Mouse (Mus musculus) stomach, embryonic 16.5 days (tissue): ENCODE data around the gene Cenph. TPM values are rescaled to one million over a fixed set of nuclear protein-coding genes. Genes with fewer than 3 reads are reported as not detected.

Experiments
- ATAC-seq: fragments of 200-750 bp; cut with Nextera tagmentation; 2 replicates; pipeline ENCODE4 v1.8.0; 2017; ENCODE audit warnings: moderate number of reproducible peaks, moderate TSS enrichment; ENCODE audit not compliant: insufficient read depth, low FRiP score
- H3K27ac ChIP-seq: fragments of 300-500 bp; sonication (generic); 2 replicates; pipeline ENCODE4 v1.5.1; 2014; ENCODE audit warnings: low read length
- H3K27me3 ChIP-seq: fragments of 300-500 bp; sonication (generic); 2 replicates; pipeline ENCODE4 v1.6.1; 2014; ENCODE audit warnings: low read length, control low read depth, mixed read lengths; ENCODE audit not compliant: control insufficient read depth, insufficient read depth
- H3K36me3 ChIP-seq: fragments of 300-500 bp; sonication (generic); 2 replicates; pipeline ENCODE4 v1.6.1; 2014; ENCODE audit warnings: low read length; ENCODE audit not compliant: control insufficient read depth, insufficient read depth
- H3K4me1 ChIP-seq: fragments of 300-500 bp; sonication (generic); 2 replicates; pipeline ENCODE4 v1.6.1; 2014; ENCODE audit warnings: low read length, control low read depth, mixed read lengths; ENCODE audit not compliant: control insufficient read depth, insufficient read depth
- H3K4me2 ChIP-seq: fragments of 300-500 bp; sonication (generic); 2 replicates; pipeline ENCODE4 v1.6.1; 2014; ENCODE audit warnings: low read depth, low read length, mixed read lengths
- H3K4me3 ChIP-seq: fragments of 300-500 bp; sonication (generic); replicated peaks from 2 replicates; pipeline ENCODE4 v1.5.1; 2014; ENCODE audit warnings: mild to moderate bottlenecking, low read length
- H3K9ac ChIP-seq: fragments of 300-500 bp; sonication (generic); 2 replicates; pipeline ENCODE4 v1.6.1; 2014; ENCODE audit warnings: low read length
- H3K9me3 ChIP-seq: fragments of 300-500 bp; sonication (generic); replicated peaks from 2 replicates; pipeline ENCODE4 v1.6.1; 2016; ENCODE audit warnings: low read length, control low read depth; ENCODE audit not compliant: control insufficient read depth
- WGBS: fragments of 180-500 bp; shearing (Covaris S2); extraction: QIAGEN DNeasy Blood & Tissue Kit; methylation state at CpG from one replicate; pipeline ENCODE4 v1.1.7; 2014; 5-methylcytosine and 5-hydroxymethylcytosine counted together
- polyA plus RNA-seq: library from polyadenylated mRNA; unstranded; fragments of >200 nt; fragmentation: Nextera tagmentation; extraction: Ambion mirVana; gene quantifications from 2 replicates; pipeline ENCODE4 v1.2.1, GENCODE M21; 2015

Cenph gene
- polyA plus RNA-seq, 1 experiment from 2014 or later, result 25.7 TPM

DNA sequence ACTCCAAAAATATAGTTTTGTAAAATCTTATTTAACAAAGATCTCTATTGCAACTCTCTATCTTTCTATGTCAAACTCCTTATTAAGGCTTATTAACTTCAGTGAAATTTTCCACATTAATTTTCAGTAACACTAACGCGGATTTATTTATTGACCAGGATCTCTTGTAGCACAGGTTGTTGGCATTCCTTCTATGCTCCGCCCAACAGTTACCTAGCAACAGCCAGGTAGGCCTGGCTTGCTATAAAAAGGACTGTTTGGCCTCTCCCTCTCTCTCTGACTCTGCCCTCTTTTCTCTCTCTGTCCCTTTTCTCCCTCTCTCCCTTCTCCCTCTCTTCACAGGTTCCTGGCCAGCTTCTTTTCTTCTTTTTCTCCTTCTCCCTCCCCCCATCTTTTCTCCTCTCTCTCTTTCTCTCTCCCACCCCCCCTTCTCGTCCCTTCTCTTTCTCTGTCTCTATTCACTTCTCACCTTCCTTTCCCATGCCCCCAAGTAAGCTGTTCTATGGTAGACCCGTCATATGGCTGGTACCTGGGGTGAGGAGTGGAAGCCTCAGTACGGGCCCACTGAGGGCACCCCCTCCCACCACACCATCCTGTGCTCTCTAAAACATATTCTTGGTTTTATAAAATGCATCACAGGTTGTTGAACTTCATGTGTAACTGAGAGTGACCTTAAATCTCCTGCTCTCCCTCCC lies 11.8 kb upstream of the Cenph start:
- H3K4me2 ChIP-seq, result no peak overlapping the region
- H3K4me3 ChIP-seq, result no peak overlapping the region
- ATAC-seq, result no peak
- no peak overlapping the region for H3K9ac ChIP-seq
- 54% methylated on average over 6 of the region's 6 CpGs for whole genome bisulfite sequencing
- H3K36me3 ChIP-seq, result 0 out of 2 replicates have a peak, but pooled peaks cover under 1% of the 10 kb centered on the region
- H3K27me3 ChIP-seq, result no peaks in the 10 kb centered on the region
- H3K9me3 ChIP-seq, result no peaks in the 10 kb centered on the region
- peaks cover 15% of the 10 kb centered on the region for H3K4me1 ChIP-seq
- H3K27ac ChIP-seq, result no peak overlapping the region

DNA sequence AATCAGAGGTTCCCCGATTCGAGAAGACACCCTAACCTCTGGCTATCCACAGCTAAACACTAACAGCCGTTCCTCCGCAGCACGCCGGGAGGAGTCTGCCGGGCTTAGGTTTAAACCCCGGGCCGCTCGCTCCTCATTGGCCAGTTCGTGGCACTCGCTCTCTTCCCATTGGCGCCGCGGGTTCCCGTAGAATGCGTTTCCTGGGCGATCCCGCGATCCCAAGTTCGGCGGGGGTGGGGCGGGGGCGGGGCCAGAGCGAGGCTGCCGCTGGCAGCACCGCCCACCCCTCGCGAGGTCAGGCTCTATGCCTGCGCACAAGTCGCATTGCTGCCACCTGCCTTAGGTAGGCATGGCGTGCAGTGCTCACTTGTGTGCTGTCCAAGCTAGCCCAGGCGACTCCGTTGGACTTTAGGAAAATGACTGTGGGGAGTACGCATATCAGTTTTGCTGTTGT lies 10.7 kb upstream of the Cenph start, which contains the start of gene Ccnb1:
Ccnb1 (minus strand) TSS at position 157 of the 454 bp plus-strand sequence.
- H3K9ac ChIP-seq, result peak within 1 kb of the TSS; percentile 85
- no peaks in the 10 kb centered on the region for H3K9me3 ChIP-seq
- peak; percentile 98 for ATAC-seq
- H3K27me3 ChIP-seq, result no peaks in the 10 kb centered on the region
- 0 out of 2 replicates have a peak, but pooled peaks cover 7% of the 10 kb centered on the region for H3K36me3 ChIP-seq
- H3K4me1 ChIP-seq, result peaks cover 15% of the 10 kb centered on the region
- peak within 1 kb of the TSS; percentile 90 for H3K4me3 ChIP-seq
- H3K4me2 ChIP-seq, result peak within 1 kb of the TSS; percentile 75
- WGBS, result under 1% methylated on average over 35 of the region's 35 CpGs
- H3K27ac ChIP-seq, result peak within 1 kb of the TSS; percentile 76

DNA sequence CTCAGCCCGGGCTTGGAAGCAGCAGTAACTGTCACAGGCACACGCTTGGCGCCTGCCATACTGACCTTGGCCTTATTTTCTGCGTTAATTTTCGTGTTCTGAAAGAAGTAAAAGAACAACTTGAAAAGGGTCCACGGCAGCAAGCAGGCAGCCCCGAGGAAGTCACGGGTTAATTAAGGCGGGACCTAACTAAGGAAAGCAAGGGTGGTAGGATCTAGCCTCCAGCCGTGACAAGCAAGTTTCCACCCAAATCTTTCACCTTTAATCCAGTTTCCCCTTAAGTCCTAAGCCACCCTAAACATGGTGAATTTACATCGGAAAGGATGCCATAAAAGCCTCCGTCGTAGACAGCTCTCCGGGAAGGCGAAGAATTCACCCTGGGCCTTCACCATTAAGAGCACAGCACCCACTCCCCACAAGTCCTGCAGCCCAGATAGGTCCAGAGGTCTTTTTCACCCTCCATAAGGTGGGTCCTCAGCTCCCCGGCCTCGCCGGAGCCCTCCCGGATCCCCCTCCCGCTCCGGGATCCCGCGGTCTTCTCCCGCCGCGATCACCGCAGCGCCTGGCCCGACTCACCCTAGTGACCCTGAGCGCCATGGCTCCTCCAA lies 10.2 kb upstream of the Cenph start:
- H3K9ac ChIP-seq, result peak overlapping the region; percentile 85
- peak; percentile 3; the same call in 1 of the 2 replicates for ATAC-seq
- peaks cover 7% of the 10 kb centered on the region; the same call in 1 of the 2 replicates for H3K36me3 ChIP-seq
- no peaks in the 10 kb centered on the region for H3K9me3 ChIP-seq
- H3K4me2 ChIP-seq, result peak overlapping the region; percentile 75
- peak overlapping the region; percentile 76 for H3K27ac ChIP-seq
- no peaks in the 10 kb centered on the region for H3K27me3 ChIP-seq
- peaks cover 15% of the 10 kb centered on the region for H3K4me1 ChIP-seq
- under 1% methylated on average over 30 of the region's 30 CpGs for WGBS
- H3K4me3 ChIP-seq, result peak overlapping the region; percentile 90

DNA sequence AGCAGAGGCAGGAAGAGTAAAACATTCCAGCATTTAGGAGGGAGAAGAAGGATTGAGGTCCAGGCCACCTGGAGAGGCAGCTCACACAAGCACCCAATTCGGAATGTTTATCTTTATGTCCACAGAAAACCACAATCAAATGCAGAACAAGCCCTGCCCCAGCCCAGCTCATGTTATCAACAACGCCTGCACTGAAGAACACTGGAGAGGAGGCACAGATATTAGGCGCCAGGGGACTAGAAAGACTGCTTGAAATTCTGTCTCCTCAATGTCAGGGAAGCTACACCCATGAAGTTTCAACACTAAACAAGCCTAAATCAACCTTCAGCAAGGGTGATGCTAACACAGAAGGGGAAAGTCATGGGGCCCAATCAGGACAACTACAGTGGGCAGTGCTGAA lies 1.8 kb upstream of the Cenph start:
- Histone ChIP-seq H3K27ac (no peak overlapping the region), H3K36me3 (peaks cover 7% of the 10 kb centered on the region; the same call in 1 of the 2 replicates), H3K27me3 (no peaks in the 10 kb centered on the region), H3K9me3 (no peaks in the 10 kb centered on the region), H3K4me3 (no peak overlapping the region), H3K4me1 (0 out of 2 replicates have a peak, but pooled peaks cover 13% of the 10 kb centered on the region), H3K4me2 (no peak overlapping the region), H3K9ac (no peak overlapping the region)
- no peak for ATAC-seq
- 65% methylated on average over 3 of the region's 3 CpGs for WGBS

DNA sequence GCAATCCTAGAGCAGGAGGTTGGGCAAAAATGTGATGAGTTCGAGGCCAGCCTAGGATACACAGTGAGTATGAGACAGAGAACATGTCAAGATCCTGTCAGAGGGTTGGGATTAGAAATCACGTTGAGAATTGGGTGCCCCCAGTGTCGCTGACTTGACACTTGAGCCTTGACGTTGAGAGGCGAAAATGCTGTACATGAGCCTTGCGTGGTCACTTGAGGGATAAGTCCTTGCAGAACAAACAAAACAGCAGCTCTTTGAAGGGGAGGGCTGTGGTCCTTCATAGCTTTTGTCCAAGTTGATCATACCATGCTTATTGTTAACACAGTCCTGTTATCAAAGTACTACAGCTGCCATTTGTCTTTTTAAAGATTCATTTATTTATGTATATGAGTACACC lies 1.0 kb upstream of the Cenph start:
- no peak overlapping the region for H3K9ac ChIP-seq
- no peaks in the 10 kb centered on the region; the same call in 1 of the 2 replicates for H3K36me3 ChIP-seq
- H3K4me3 ChIP-seq, result no peak overlapping the region
- no peaks in the 10 kb centered on the region for H3K27me3 ChIP-seq
- no peak for ATAC-seq
- 66% methylated on average over 6 of the region's 6 CpGs for WGBS
- H3K27ac ChIP-seq, result no peak overlapping the region
- H3K4me2 ChIP-seq, result no peak overlapping the region; the same call in 1 of the 2 replicates
- no peaks in the 10 kb centered on the region for H3K9me3 ChIP-seq
- 0 out of 2 replicates have a peak, but pooled peaks cover 13% of the 10 kb centered on the region for H3K4me1 ChIP-seq

DNA sequence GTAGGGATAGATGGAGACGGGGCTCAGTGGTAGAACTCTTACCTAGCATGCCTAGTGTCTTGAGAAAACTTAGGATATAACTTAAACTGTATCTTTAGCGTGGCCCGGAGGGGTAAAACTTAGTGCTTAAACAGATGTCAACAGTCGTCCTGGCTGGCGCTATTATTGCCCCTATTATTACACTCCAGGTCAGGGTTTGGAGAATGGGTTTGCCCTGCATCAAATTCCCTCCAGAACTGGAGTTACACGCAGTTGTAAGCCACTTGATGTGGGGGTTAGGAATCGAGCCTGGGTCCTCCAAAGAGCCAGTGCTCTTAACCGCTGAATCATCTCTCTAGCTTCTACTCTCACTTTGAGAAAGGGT lies 339 bp upstream of the Cenph start:
- Histone ChIP-seq H3K27ac (no peak overlapping the region), H3K4me3 (peak overlapping the region; percentile 77), H3K4me2 (peak overlapping the region; percentile 89), H3K27me3 (no peaks in the 10 kb centered on the region), H3K9me3 (no peaks in the 10 kb centered on the region), H3K4me1 (0 out of 2 replicates have a peak, but pooled peaks cover 13% of the 10 kb centered on the region), H3K9ac (peak overlapping the region; percentile 73), H3K36me3 (no peaks in the 10 kb centered on the region; the same call in 1 of the 2 replicates)
- WGBS, result 13% methylated on average over 8 of the region's 8 CpGs
- no peak for ATAC-seq

DNA sequence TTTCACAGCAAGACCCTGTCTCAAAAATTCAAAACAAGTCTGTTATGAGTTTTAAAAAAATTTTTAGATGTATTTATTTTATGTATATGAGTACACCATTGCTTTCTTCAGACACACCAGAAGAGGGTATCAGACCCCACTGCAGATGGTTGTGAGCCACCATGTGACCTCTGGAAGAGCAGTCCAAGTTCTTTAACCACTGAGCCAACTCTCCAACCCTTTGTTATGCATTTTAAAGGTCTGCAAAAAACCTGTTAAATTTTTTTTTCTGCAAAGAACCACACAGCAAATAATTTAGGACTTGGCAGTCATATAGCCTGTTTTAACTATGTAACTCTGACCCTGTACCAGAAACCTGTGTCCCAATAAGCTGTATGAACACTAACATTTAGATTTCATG lies 995 bp downstream of the Cenph start:
- Histone ChIP-seq H3K4me1 (0 out of 2 replicates have a peak, but pooled peaks cover 13% of the 10 kb centered on the region), H3K4me3 (peak overlapping the region; percentile 77), H3K27ac (no peak overlapping the region), H3K27me3 (no peaks in the 10 kb centered on the region), H3K4me2 (peak overlapping the region; percentile 89), H3K9ac (peak overlapping the region; percentile 73), H3K9me3 (no peaks in the 10 kb centered on the region), H3K36me3 (no peaks in the 10 kb centered on the region)
- no peak for ATAC-seq

DNA sequence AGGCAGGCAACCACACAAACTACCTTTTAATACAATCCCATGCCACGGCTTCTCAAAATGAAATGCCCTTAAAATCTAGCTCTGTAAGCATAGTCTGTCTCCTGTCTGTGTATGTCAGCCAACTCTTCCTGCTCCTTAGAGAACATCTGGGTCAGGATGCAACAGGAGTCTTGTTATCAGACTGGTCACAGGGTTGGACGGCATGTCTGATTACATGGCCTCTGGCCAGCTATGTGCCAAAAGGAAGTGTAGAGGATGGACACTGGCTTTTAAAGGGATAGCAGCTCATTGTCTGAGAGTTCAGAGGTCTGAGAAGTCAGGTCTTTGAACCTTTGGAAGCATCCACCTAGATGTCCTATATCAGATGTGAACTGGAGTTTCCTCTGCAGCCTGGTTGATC lies 20.4 kb downstream of the Cenph start:
- Histone ChIP-seq H3K4me3 (no peak overlapping the region), H3K27me3 (no peaks in the 10 kb centered on the region), H3K27ac (no peak overlapping the region), H3K36me3 (no peaks in the 10 kb centered on the region), H3K9me3 (no peaks in the 10 kb centered on the region), H3K4me1 (no peaks in the 10 kb centered on the region), H3K9ac (no peak overlapping the region), H3K4me2 (no peak overlapping the region)
- WGBS, result 85% methylated on average over 2 of the region's 2 CpGs
- no peak for ATAC-seq

DNA sequence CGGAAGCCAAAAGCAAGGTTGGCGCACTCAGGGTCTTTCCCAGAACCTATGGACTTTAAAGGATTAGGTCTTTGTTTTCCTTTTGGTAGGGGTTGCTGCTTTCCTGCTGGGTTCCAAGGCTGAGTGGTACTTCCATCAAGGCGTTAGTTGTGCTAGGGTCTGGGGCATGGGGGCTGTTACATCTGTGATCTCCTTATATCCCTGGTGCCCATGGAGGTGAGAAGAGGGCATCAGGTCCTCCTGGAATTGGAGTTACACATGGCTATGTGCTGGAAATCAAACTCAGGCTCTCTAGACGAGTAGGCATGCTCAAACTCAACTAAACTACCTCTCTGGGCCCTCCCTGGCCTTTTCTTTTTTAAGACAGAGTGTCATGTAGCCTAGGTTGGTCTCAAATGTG lies 21.5 kb downstream of the Cenph start:
- Histone ChIP-seq H3K4me2 (no peak overlapping the region), H3K27me3 (no peaks in the 10 kb centered on the region), H3K4me1 (no peaks in the 10 kb centered on the region), H3K27ac (no peak overlapping the region), H3K4me3 (no peak overlapping the region), H3K36me3 (no peaks in the 10 kb centered on the region), H3K9ac (no peak overlapping the region), H3K9me3 (no peaks in the 10 kb centered on the region)
- ATAC-seq, result no peak
- WGBS, result 66% methylated on average over 4 of the region's 4 CpGs
